Comparison of ENCODE assay signal across 25 mouse cellular contexts in genomic region chr6:139887175-139887574, GRCm38 (mm10).
"Had no signal": no experiment of that assay in that cellular context is flagged by ENCODE, and none has a peak within 500 bp of the region (broad histone marks: within the 10 kb centered on the region; RNA-seq: fewer than 3 reads in every experiment).

No protein-coding gene starts in this region.

- H3K4me2 ChIP-seq: heart, embryonic 11.5 days; heart, embryonic 13.5 days; heart, embryonic 15.5 days; hindbrain, embryonic 13.5 days; hindbrain, embryonic 15.5 days; intestine, embryonic 15.5 days; kidney, embryonic 15.5 days; limb, embryonic 13.5 days had no signal

- DNase-seq: forebrain, postnatal 0 days; gastrocnemius, postnatal 14 days; gastrocnemius, postnatal 36 days; heart, adult 11 months; heart, adult 2 months; heart, postnatal 14 days; heart, postnatal 36 days; kidney, adult 18-20 months; kidney, adult 9 months; kidney, postnatal 14 days; kidney, postnatal 36 days; layer of hippocampus, adult 9-11 months; layer of hippocampus, postnatal 36 days; left cerebral cortex, postnatal 4 days had no signal

- ATAC-seq: forebrain, postnatal 0 days; hindbrain, postnatal 0 days; intestine, embryonic 15.5 days; intestine, postnatal 0 days had no signal

- H3K4me1 ChIP-seq: heart, embryonic 13.5 days; heart, embryonic 15.5 days; intestine, embryonic 15.5 days; kidney, embryonic 15.5 days; limb, embryonic 13.5 days had no signal

- H3K36me3 ChIP-seq: heart, embryonic 13.5 days; heart, embryonic 15.5 days; hindbrain, embryonic 13.5 days; hindbrain, embryonic 15.5 days; intestine, embryonic 15.5 days; kidney, embryonic 15.5 days; limb, embryonic 13.5 days had no signal

- H3K4me3 ChIP-seq: heart, adult 2 months; heart, embryonic 13.5 days; heart, embryonic 15.5 days; hindbrain, embryonic 13.5 days; hindbrain, embryonic 15.5 days; intestine, embryonic 15.5 days; kidney, embryonic 15.5 days; limb, embryonic 13.5 days had no signal

- H3K9ac ChIP-seq: forebrain, postnatal 0 days; heart, embryonic 13.5 days; heart, embryonic 15.5 days; hindbrain, embryonic 13.5 days; hindbrain, embryonic 15.5 days; intestine, embryonic 15.5 days; kidney, embryonic 15.5 days; limb, embryonic 13.5 days had no signal

- H3K27me3 ChIP-seq: heart, embryonic 13.5 days; heart, embryonic 15.5 days; hindbrain, embryonic 13.5 days; hindbrain, embryonic 15.5 days; intestine, embryonic 15.5 days; kidney, embryonic 15.5 days; limb, embryonic 13.5 days had no signal

- H3K9me3 ChIP-seq: heart, embryonic 13.5 days; heart, embryonic 15.5 days; hindbrain, embryonic 13.5 days; hindbrain, embryonic 15.5 days; intestine, embryonic 15.5 days; kidney, embryonic 15.5 days; limb, embryonic 13.5 days had no signal

- H3K27ac ChIP-seq: heart, adult 2 months; heart, embryonic 13.5 days; heart, embryonic 15.5 days; hindbrain, embryonic 13.5 days; hindbrain, embryonic 15.5 days; hindbrain, postnatal 0 days; intestine, embryonic 15.5 days; kidney, embryonic 15.5 days; kidney, postnatal 0 days; limb, embryonic 13.5 days had no signal
